Mouse (Mus musculus): ENCODE measurements around the gene Tspear. TPM values are rescaled to one million over a fixed set of nuclear protein-coding genes. Genes with fewer than 3 reads are reported as not detected.
"Not testable (repeated sequence)": the region's sequence is repeated elsewhere in the genome, so short reads cannot be mapped to it uniquely, and the experiment has no call there.

Gene Tspear
- polyA plus RNA-seq, 1 experiment from 2014 or later: 0.53 TPM

DNA sequence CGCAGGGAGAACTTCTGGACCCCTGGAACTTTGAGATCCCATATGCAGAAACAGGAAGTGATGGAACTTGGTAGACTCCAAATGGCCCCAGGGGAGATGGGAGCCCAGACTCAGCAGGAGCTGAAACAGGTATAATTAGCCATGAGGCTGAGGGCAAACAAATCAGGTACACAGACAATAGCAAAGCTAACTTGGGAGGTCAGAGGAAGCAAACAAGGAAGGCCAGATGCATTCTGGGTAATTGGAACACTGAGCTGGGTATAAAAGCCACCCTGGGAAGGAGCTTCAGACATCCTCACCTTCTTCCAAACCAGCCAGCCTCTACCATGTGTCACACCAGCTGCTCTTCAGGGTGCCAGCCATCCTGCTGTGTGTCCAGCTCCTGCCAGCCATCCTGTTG, 33.9 kb downstream of the Tspear start, which contains the start of gene Krtap12-1:
Gene Krtap12-1, plus strand, starts transcription at position 301 of the 400 bp plus-strand sequence.
- H3K27ac ChIP-seq; H3K27me3 ChIP-seq (replicated peaks); H3K4me2 ChIP-seq (replicated peaks); ATAC-seq; H3K4me3 ChIP-seq (replicated peaks); H3K4me1 ChIP-seq (replicated peaks); H3K36me3 ChIP-seq; H3K9ac ChIP-seq; H3K9me3 ChIP-seq: not testable (repeated sequence)
- WGBS: 88% methylated on average over 1 of the region's 1 CpGs

DNA sequence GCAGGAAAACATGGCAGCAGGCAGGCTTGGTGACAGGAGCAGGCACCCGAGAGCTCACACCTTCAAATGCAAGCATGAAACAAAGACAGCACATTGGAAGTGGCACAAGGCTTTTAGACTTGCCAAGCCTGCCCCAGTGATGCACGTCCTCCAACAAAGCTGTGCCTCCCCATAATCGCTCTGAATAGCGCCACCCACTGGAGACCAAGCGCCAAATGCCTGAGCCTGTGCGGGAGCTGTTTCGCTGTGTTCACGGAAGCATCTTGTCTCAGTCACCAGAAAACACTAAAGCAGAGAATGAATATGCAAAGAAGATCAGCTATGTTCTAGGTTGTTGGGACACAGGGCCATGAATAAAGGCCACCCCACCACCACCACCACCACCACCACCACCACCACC, 38.5 kb downstream of the Tspear start:
- Histone ChIP-seq H3K27me3 (replicated peaks) (no peaks in the 10 kb centered on the region), H3K4me3 (replicated peaks) (no peak overlapping the region), H3K9ac (no peak overlapping the region), H3K27ac (no peak overlapping the region), H3K9me3 (no peaks in the 10 kb centered on the region), H3K4me1 (replicated peaks) (no peaks in the 10 kb centered on the region), H3K4me2 (replicated peaks) (no peak overlapping the region), H3K36me3 (no peaks in the 10 kb centered on the region)
- WGBS: 71% methylated on average over 8 of the region's 8 CpGs
- no peak for ATAC-seq

DNA sequence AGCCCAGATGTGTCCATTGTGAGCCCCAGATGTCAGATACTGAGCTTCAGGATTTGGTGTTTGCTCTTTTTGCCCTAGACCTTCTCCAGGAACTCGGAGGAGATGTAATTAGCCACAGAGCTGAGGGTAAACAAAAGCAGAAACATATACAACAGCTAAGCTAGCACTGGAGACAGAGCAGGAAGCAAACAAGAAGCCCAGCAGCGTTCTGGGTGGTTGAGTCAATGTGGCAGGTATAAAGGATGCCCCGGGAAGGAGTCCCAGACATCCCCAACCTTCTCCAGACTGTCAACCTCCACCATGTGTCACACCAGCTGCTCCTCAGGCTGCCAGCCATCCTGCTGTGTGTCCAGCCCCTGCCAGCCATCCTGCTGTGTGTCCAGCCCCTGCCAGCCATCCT, 39.8 kb downstream of the Tspear start, which contains the start of gene Gm10100:
Gene Gm10100, plus strand, starts transcription at position 301 of the 400 bp plus-strand sequence.
- Histone ChIP-seq H3K27ac (no peak within 1 kb of the TSS), H3K4me3 (replicated peaks) (no peak within 1 kb of the TSS), H3K9me3 (no peaks in the 10 kb centered on the region), H3K36me3 (no peaks in the 10 kb centered on the region), H3K4me2 (replicated peaks) (no peak within 1 kb of the TSS), H3K27me3 (replicated peaks) (no peaks in the 10 kb centered on the region), H3K4me1 (replicated peaks) (no peaks in the 10 kb centered on the region), H3K9ac (no peak within 1 kb of the TSS)
- no peak for ATAC-seq
- 27% methylated on average over 3 of the region's 3 CpGs for WGBS

DNA sequence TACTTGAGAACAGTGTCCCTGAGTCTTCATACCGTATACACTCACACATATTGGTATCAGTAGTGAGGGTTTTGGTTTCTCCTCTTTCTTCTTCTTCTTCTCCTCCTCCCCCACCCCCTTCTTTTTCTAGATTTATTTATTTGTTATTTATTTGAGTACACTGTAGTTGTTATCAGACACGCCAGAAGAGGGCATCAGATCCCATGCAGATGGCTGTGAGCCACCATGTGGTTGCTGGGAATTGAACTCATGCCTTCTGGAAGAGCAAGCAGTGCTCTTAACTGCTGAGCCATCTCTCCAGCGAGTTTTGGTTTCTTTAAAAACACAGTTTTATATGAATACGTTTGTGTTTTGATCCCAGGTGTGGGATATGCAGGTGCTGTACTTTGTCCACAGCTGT, 41.9 kb downstream of the Tspear start:
- WGBS: 52% methylated on average over 4 of the region's 4 CpGs
- H3K9ac ChIP-seq: no peak overlapping the region
- H3K4me2 ChIP-seq (replicated peaks): no peak overlapping the region
- no peak overlapping the region for H3K4me3 ChIP-seq (replicated peaks)
- H3K27me3 ChIP-seq (replicated peaks): no peaks in the 10 kb centered on the region
- no peak overlapping the region for H3K27ac ChIP-seq
- H3K36me3 ChIP-seq: no peaks in the 10 kb centered on the region
- no peak for ATAC-seq
- H3K4me1 ChIP-seq (replicated peaks): no peaks in the 10 kb centered on the region
- H3K9me3 ChIP-seq: no peaks in the 10 kb centered on the region

DNA sequence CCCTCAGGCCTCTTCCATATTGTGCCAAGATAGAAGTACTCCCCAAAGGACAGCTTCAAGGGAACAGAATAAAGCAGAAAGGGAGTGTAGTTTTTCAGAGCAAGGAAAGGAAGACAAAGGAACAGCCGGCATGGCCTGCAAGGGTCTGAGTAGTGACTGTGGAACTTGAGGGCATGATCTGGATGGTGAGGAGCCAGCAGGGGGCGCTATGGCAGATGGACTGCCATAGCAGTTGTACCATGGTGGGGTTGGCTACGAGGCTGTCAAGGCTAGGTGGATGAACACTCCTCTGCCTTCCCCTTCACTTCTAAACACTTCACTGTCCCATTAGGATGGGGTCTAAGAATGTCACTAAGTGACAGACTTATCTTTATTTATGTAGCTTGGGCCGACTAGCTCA, 42.9 kb downstream of the Tspear start:
- whole genome bisulfite sequencing: 54% methylated on average over 4 of the region's 4 CpGs
- Histone ChIP-seq H3K9ac (no peak overlapping the region), H3K27me3 (replicated peaks) (no peaks in the 10 kb centered on the region), H3K9me3 (no peaks in the 10 kb centered on the region), H3K27ac (no peak overlapping the region), H3K4me1 (replicated peaks) (no peaks in the 10 kb centered on the region), H3K36me3 (no peaks in the 10 kb centered on the region), H3K4me3 (replicated peaks) (no peak overlapping the region), H3K4me2 (replicated peaks) (no peak overlapping the region)
- no peak for ATAC-seq

DNA sequence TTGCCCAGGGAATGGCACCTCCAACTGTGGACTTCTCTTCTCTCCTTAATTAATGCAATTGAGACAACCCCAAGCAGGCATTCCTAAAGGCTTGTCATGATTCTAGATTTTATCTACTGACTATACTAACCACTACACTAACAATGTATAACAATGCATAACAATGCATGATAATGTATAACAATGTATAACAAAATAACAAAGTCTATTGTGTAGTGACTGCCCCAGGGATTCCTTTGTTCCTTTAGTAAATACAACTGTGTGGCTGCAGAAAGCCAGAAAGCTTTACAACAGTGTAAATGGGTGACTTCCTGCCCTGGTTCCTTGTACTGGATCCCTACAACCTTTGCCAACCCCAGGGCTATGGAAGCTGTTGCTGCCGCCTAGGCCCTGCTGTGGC, 49.6 kb downstream of the Tspear start:
- no peak for ATAC-seq
- Histone ChIP-seq H3K4me1 (replicated peaks) (no peaks in the 10 kb centered on the region), H3K9ac (no peak overlapping the region)

DNA sequence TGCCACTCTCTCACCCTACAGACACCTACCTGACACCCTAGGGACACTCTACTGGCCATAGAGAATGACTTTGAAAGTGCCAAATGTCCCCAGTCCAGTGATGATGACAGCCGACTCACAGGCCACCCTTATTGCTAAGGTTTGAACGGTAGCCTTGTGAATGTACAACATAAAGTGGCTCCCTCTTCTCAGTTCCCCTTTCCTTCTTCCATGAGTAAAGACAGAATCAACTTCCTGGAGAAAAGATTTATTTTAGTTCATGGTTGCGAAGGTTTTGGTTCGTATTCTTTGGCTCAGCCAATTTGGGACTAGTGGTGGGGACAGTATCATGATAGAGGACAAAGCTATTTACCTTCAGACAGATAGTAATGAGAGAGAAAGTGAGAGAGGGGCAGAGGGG, 52.6 kb downstream of the Tspear start:
- Histone ChIP-seq H3K4me3 (replicated peaks) (no peak overlapping the region), H3K9ac (no peak overlapping the region), H3K9me3 (peaks cover 6% of the 10 kb centered on the region; the same call in 1 of the 2 replicates), H3K36me3 (no peaks in the 10 kb centered on the region), H3K4me2 (replicated peaks) (no peak overlapping the region), H3K4me1 (replicated peaks) (no peaks in the 10 kb centered on the region), H3K27ac (no peak overlapping the region), H3K27me3 (replicated peaks) (no peaks in the 10 kb centered on the region)
- no peak for ATAC-seq
- 81% methylated on average over 4 of the region's 4 CpGs for WGBS

More for the DNA sequence above, 49.6 kb downstream of the Tspear start:
- Histone ChIP-seq H3K27ac (no peak overlapping the region), H3K9me3 (peaks cover 6% of the 10 kb centered on the region; the same call in 1 of the 2 replicates), H3K4me2 (replicated peaks) (no peak overlapping the region), H3K27me3 (replicated peaks) (no peaks in the 10 kb centered on the region), H3K36me3 (no peaks in the 10 kb centered on the region), H3K4me3 (replicated peaks) (no peak overlapping the region)
- 83% methylated on average over 1 of the region's 1 CpGs for WGBS

DNA sequence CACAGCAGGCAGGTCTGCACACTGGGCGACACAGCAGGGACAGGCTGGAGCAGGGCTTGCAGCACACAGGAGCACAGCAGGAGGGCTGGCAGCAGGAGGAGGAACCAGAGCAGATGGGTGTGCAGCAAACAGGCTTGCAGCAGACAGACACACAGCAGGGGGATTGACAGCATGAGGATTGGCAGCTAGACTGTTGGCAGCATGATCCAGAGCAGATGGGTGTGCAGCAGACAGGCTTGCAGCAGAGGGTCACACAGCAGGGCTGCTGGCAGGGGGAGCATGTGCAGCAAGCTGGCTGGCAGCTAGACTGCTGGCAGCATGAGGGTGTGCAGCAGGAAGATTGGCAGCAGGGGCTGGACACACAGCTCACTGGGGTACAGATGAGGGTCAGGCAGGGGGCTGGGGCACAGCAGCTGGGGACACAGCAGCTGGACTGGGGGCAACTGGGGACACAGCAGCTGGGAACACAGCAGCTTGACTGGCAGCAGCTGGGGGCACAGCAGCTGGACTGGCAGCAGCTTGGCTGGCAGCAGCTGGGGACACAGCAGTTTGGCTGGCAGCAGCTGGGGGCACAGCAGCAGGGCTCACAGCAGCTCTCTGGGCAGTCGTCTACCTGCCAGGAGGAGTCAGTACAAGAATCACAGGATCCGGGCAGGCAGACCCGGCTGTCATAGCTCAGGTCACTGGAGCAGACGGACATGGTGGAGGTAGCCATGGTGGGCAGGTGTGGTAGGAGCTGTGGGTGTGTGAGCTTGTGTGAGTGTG, 55.7 kb downstream of the Tspear start, which contains the start of gene Gm18596:
Gene Gm18596, minus strand, starts transcription at position 715 of the 765 bp plus-strand sequence.
- H3K27me3 ChIP-seq (replicated peaks); H3K36me3 ChIP-seq; H3K9me3 ChIP-seq; ATAC-seq; H3K4me3 ChIP-seq (replicated peaks); H3K4me2 ChIP-seq (replicated peaks); H3K9ac ChIP-seq; H3K4me1 ChIP-seq (replicated peaks); H3K27ac ChIP-seq: not testable (repeated sequence)
- 61% methylated on average over 5 of the region's 5 CpGs for WGBS

DNA sequence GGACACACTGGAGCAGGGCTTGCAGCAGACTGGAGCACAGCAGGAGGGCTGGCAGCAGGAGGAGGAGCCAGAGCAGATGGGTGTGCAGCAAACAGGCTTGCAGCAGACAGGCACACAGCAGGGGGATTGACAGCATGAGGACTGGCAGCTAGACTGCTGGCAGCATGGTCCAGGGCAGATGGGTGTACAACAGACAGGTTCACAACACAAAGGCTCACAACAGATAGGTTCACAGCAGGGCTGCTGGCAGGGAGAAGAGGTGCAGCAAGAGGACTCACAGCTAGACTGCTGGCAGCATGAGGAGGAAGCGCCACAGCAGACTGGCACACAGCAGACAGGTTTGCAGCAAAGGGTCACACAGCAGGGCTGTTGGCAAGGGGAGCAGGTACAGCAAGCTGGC, 64.3 kb downstream of the Tspear start:
- H3K9ac ChIP-seq; H3K27me3 ChIP-seq (replicated peaks); H3K4me1 ChIP-seq (replicated peaks); H3K27ac ChIP-seq; H3K4me2 ChIP-seq (replicated peaks); H3K36me3 ChIP-seq; H3K9me3 ChIP-seq; ATAC-seq; H3K4me3 ChIP-seq (replicated peaks): not testable (repeated sequence)
- 90% methylated on average over 1 of the region's 1 CpGs for WGBS

DNA sequence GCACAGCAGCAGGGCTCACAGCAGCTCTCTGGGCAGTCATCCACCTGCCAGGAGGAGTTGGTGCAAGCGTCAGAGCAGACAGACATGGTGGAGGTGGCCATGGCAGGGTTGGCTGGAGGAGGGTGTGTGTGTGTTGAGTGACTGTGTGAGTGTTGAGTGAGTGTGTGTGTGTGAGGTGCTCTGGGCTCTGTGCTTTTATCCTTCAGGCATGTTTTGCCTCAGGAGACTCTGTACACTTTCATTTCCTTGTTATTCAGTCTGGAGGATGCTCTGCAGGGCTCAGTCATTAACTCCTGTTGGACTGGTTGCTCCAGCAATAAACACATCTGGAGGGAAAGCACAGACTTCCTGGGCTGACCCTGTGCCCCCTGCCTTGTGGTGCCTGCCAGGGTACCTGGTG, 64.9 kb downstream of the Tspear start, which contains the start of gene Gm9736:
Gene Gm9736, minus strand, starts transcription at position 101 of the 400 bp plus-strand sequence.
- WGBS: 75% methylated on average over 1 of the region's 1 CpGs
- H3K36me3 ChIP-seq; H3K27me3 ChIP-seq (replicated peaks); H3K4me3 ChIP-seq (replicated peaks); H3K9me3 ChIP-seq; H3K4me1 ChIP-seq (replicated peaks); H3K9ac ChIP-seq; H3K4me2 ChIP-seq (replicated peaks); H3K27ac ChIP-seq; ATAC-seq: not testable (repeated sequence)

DNA sequence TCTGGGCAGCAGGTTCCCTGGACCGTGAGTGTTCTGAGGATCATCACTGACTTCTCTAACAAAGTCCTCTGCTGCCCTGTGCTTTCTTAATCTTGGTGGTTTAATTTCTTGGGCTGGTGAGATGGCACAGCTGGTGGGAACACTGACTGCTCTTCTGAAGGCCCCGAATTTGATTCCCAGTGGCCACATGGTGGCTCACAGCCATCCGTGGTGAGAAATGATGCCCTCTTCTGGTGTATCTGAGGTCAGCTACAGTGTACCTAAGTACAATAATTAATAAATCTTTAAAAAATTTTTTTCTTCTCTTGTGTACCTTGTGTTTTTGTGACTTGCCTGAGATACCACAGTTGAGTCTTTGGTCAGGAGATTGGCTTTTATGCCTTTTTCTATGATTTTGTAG, 65.9 kb downstream of the Tspear start:
- 61% methylated on average over 3 of the region's 3 CpGs for WGBS
- H3K4me1 ChIP-seq (replicated peaks); H3K4me2 ChIP-seq (replicated peaks); ATAC-seq; H3K9me3 ChIP-seq; H3K9ac ChIP-seq; H3K4me3 ChIP-seq (replicated peaks); H3K27ac ChIP-seq; H3K27me3 ChIP-seq (replicated peaks); H3K36me3 ChIP-seq: not testable (repeated sequence)

DNA sequence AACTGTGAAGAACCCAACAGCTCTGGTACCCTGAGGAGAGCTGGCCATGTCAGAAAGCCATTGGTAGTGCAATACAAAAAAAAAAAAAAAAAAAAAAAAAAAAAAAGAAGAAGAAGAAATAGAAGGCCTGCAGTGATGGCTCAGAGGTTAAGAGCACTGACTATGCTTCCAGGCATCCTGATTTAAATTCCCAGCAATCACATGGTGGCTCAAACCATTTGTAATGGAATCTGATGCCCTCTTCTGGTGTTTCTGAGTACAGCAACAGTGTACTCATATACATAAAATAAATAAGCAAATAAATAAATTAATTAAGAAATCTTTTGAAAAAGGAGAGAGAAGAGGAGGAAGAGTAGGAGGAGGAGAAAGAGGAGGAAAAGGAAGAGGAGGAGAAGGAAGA, 67.1 kb downstream of the Tspear start:
- no peak overlapping the region for H3K9ac ChIP-seq
- H3K27ac ChIP-seq: no peak overlapping the region
- H3K4me2 ChIP-seq (replicated peaks): no peak overlapping the region
- no peaks in the 10 kb centered on the region for H3K27me3 ChIP-seq (replicated peaks)
- no peaks in the 10 kb centered on the region for H3K4me1 ChIP-seq (replicated peaks)
- no peak overlapping the region for H3K4me3 ChIP-seq (replicated peaks)
- ATAC-seq: no peak
- H3K9me3 ChIP-seq: no peaks in the 10 kb centered on the region
- no peaks in the 10 kb centered on the region for H3K36me3 ChIP-seq

DNA sequence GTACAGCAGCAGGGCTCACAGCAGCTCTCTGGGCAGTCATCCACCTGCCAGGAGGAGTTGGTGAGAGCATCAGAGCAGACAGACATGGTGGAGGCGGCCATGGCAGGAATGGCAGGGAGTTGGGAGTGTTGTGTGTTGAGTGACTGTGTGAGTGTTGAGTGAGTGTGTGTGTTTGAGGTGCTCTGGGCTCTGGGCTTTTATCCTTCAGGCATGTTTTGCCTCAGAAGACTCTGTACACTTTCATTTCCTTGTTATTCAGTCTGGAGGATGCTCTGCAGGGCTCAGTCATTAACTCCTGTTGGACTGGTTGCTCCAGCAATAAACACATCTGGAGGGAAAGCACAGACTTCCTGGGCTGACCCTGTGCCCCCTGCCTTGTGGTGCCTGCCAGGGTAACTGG, 73.2 kb downstream of the Tspear start, which contains the start of gene Gm3233:
Gene Gm3233, minus strand, starts transcription at position 101 of the 400 bp plus-strand sequence.
- ATAC-seq; H3K4me1 ChIP-seq (replicated peaks); H3K4me2 ChIP-seq (replicated peaks); H3K36me3 ChIP-seq; H3K4me3 ChIP-seq (replicated peaks); H3K9ac ChIP-seq; H3K9me3 ChIP-seq; H3K27me3 ChIP-seq (replicated peaks); H3K27ac ChIP-seq: not testable (repeated sequence)
- WGBS: 78% methylated on average over 1 of the region's 1 CpGs
